Mouse (Mus musculus): ENCODE measurements around the gene Kmt2b. TPM values are rescaled to one million over a fixed set of nuclear protein-coding genes. Genes with fewer than 3 reads are reported as not detected.

Gene Kmt2b
- total RNA-seq, 2 experiments from 2014 or later, result 48.0 to 163 TPM

- peak; percentile 59 for ATAC-seq (replicated peaks; ENCODE audit: low FRiP score, poor library complexity, severe bottlenecking)
These were observed 37.0 kb downstream of the Kmt2b start for GRCm38 (mm10) chr7:30551445-30552101.

DNA sequence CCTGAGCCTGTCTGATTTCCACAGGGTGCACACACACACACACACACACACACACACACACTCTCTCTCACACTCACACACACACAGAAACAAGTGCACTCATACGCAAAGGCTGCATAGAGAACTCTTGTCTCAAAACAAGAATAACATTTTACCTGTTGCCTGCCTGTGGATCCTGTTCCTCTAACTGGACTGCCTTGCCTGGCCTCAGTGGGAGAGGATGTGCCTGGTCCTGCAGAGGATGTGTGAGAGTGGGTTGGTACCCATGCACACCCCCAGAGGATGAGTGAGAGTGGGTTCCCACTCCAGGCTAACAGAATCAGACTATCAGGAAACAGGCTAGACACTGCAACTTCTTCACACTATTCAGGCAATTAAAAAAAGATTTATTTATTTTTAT, 37.9 kb downstream of the Kmt2b start:
- ATAC-seq (replicated peaks; ENCODE audit: low FRiP score, poor library complexity, severe bottlenecking), result no peak

- ATAC-seq (replicated peaks; ENCODE audit: low FRiP score, poor library complexity, severe bottlenecking), result no peak
These were observed 38.6 kb downstream of the Kmt2b start for GRCm38 (mm10) chr7:30549880-30550279.

DNA sequence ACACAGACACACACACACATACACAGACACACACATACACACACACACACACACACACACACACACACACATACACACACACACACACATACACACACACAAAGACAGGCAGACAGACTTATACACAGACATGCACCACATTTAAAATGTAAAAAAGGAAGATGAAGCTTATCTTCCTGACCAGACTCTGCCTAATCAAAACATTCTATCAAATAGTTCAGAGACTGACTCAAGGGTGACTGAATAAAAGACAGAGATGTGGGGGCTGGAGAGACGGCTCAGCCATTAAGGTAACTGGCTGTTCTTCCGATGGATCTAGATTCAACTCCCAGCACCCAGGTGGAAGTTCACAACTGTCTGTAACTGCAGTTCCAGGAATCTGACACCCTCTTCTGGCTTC, 44.2 kb downstream of the Kmt2b start:
- ATAC-seq (replicated peaks; ENCODE audit: low FRiP score, poor library complexity, severe bottlenecking), result no peak

DNA sequence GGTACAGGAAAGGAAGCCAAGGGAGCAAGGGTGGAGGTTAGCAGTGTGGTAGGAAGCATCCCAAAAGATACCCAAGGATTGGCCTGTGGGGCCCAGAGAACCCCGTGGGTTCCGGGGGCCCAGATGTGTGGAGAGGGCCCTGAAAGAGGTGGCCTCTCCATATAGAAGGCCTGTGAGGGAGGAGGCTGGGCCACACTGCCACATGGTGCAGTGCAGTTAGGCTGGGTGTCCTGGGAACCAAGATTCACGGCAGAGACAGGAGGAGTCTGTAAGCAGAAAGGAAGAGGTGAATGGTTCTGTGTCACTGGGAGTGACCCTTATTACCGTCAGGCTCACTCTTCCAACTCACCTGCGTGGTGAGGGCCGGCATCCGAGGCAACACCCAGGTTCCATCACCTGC, 48.0 kb downstream of the Kmt2b start:
- ATAC-seq (replicated peaks; ENCODE audit: low FRiP score, poor library complexity, severe bottlenecking), result no peak

GRCm38 (mm10) chr7:30534633-30535577, 53.6 kb downstream of the Kmt2b start, which contains the start of gene Arhgap33:
Arhgap33 (minus strand) TSS chr7:30535060.
- ATAC-seq (replicated peaks; ENCODE audit: low FRiP score, poor library complexity, severe bottlenecking), result peak; percentile 88

DNA sequence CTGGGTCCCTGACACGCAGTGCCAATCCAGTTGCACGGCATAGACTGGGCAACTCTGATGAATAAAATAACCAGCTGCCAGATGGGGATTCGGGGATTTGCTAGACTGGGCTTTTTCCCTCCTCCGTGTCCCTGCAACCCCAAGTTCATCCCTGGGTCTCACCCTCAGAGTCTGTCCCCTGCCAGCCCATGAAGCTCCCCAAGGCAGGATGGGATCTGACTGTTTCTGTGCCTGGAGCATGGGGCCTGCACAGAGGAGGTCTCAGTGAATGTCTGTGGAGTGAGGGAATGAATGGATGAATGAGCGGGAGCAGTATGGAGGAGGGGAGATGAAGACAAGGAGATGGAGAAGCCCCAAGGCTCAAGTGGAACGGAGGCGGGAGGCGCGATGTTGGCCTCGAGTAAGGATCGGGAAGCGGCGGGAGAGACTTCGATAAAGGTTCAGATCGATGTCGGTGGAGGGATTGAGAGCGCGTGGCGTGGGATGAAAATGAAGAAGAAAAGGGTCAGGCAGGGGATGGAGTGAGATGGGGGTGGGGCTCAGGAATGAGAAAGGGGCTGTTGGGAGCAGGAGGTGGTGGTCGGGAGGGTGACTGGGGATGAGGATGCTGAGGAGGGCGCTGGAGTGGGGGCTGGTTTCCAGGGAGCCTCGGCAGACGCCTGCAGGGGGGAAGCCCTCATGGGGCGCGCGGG, 54.4 kb downstream of the Kmt2b start:
- ATAC-seq (replicated peaks; ENCODE audit: low FRiP score, poor library complexity, severe bottlenecking), result no peak

- no peak for ATAC-seq (replicated peaks; ENCODE audit: low FRiP score, poor library complexity, severe bottlenecking)
These were observed 55.6 kb downstream of the Kmt2b start for GRCm38 (mm10) chr7:30532931-30533330.

DNA sequence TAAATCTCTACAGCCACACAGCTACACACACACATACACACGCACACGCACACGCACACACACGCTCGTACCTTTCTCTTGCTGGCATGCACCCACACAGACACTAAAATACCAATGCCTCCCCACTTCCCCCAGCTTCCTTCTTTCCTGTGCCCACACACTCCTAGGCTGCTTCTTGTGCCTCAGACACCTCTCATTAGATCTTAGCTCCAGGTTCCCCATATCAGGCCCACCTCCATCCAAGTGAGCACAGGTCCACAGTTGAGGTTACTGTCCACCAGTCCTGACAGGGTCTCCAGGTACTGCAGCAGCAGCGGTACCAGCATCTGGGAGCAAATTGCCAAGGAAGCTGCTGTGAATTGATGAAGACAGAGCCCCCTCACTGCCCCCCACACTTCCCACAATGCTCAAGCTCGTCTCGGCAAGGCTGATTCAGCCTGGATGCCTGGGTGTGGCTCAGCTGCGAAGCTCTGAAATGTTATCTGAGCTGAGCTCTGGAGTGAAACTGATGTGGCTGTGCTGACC, 57.2 kb downstream of the Kmt2b start:
- no peak for ATAC-seq (replicated peaks; ENCODE audit: low FRiP score, poor library complexity, severe bottlenecking)

- no peak for ATAC-seq (replicated peaks; ENCODE audit: low FRiP score, poor library complexity, severe bottlenecking)
These were observed 61.5 kb downstream of the Kmt2b start for GRCm38 (mm10) chr7:30526981-30527380.

DNA sequence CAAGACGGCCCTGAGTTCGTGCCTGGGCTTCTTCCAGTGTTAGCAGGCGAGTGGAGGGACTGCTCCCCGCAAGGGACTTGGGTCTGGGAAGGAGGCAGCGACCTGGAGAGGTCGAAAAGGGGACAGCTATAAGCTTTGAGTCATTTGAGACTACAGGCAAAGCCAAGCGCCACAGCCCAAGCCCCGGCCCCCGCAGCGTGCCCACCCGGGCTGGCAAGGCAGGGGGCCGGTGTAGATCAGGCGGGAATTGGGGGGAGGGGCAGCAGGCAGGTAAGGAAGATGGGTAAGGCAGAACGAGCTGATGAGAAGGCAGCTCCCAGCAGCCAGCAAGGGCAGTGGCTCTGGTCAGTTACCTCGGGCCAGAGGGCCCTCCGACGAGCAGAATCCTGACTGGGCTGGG, 62.1 kb downstream of the Kmt2b start:
- ATAC-seq (replicated peaks; ENCODE audit: low FRiP score, poor library complexity, severe bottlenecking), result no peak

GRCm38 (mm10) chr7:30525954-30526353, 62.6 kb downstream of the Kmt2b start:
- no peak for ATAC-seq (replicated peaks; ENCODE audit: low FRiP score, poor library complexity, severe bottlenecking)

DNA sequence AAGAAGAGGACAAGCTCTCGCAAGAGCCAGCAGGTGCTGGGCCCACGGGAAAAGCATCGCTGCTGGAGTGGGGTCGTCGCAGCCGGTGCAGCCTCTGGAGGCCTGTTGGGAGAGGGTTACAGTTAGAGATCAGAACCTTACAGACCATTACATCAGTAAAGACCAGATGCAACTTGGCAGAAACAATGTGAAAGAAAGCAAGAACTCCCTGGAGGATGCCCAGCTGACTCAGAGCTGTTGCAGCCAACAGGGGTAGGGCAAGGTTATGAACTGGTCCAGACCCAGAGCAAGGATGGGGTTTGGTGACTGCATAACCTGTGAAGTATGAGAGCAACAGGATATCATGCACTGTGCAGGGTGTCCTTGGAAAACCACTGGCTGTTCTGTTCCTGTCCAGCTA, 64.0 kb downstream of the Kmt2b start:
- no peak for ATAC-seq (replicated peaks; ENCODE audit: low FRiP score, poor library complexity, severe bottlenecking)

DNA sequence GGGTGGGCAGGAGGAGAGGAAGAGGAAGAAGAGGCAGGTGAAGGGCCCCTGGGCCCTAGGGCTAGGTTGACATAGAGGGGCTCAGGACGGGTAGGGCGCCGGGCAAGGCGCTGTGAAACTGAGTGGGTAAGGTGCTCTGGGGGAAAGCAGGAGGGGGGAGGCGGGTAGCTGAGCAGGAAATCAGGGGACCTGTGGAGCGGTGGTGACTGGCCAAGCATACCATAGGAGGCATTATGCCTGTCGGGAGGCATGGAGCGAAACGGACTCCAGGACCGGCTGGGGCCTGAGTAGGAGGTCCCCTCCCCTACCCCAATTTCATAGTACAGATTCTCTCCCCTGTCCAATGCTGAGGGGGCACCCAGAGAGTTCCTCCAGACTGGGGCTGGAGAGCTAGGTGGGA, 65.7 kb downstream of the Kmt2b start:
- ATAC-seq (replicated peaks; ENCODE audit: low FRiP score, poor library complexity, severe bottlenecking), result no peak

- ATAC-seq (replicated peaks; ENCODE audit: low FRiP score, poor library complexity, severe bottlenecking), result no peak
These were observed 67.7 kb downstream of the Kmt2b start for GRCm38 (mm10) chr7:30520856-30521255.

DNA sequence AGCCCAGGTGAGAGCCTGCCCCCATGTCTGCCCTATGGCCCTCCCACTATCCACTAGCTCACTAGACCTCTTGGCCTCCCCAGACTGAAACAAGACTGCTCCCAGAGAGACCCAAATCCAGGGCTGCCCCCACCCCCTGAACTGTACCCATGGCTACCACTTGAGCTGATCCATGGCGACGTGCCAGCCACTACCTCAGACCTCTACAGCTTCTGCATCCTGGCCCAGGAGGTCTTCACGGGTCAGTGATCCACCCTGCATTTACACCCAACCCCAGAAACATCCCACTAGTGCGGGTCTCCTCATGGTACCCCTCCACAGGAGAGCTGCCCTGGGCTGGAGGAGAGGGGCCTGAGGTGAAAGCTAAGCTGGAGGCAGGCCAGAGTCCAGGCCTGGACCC, 68.1 kb downstream of the Kmt2b start:
- ATAC-seq (replicated peaks; ENCODE audit: low FRiP score, poor library complexity, severe bottlenecking), result no peak
